Mouse (Mus musculus): ENCODE results near the gene 5730522E02Rik.

DNA sequence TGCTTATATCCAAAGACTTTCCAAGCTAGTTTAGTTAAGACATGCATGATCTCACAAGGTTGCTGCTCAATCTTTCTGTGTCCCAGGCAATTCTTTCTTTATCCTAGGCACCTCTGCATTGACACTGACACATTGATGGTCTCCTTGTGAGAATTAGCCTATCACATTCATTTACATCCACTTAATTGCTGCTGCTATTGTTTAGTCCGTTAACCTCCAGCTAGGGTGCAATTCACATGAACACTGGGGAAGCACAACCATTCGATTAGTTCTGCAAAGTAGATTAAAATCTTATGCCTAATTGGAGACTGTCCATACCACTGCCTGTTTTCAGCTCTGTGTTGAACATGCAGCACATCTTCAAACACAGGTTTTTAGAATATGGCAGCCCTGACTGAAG, 603.7 kb downstream of the 5730522E02Rik start:
- no peak for TF ChIP-seq CTCF (IDR thresholded peaks at IDR 0.05; ENCODE audit: extremely low read depth, insufficient read depth, low read length)
- no peak for TF ChIP-seq POLR2A (IDR thresholded peaks at IDR 0.05; ENCODE audit: extremely low read depth, insufficient read depth, low read length)
